Mouse (Mus musculus) T-cell, adult 2 months (primary cell): ENCODE measurements around the gene Slc44a2.
"Not testable (repeated sequence)": the region's sequence is repeated elsewhere in the genome, so short reads cannot be mapped to it uniquely, and the experiment has no call there.

ENCODE experiments used
- DNase-seq: peaks from one replicate; pipeline ENCODE4 v3.0.0; 2022; ENCODE audit warnings: low spot score

Slc44a2 gene

GRCm38 (mm10) chr9:21305065-21305464 is 15.4 kb upstream of the Slc44a2 start:
- DNase-seq = no peak

DNA sequence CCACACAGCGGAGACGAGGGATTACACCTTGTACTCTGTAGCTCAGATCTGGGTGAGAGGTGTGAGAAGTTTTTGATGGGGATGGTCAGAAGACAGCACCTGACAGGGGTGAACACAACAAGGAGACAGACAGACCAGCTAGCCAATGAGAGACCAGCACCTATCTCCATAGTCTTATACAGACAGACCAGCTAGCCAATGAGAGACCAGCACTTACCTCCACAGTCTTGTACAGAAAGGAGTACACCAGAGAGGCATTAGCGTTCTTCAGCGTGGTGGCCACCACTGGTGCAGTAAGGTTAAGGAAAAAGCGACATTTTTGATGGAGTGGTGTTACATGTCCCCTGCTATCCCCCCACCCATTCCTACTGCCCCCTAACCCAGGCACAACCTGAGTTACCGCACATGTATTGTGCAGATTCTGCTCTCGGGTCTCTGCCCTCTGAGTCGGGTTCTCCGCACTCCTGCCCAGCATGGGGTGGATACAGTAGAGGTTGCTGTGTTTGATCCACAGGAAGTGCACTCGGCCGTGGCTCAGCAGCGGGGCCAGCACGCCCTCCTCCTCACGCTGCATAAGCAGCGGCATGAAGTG is 11.3 kb upstream of the Slc44a2 start:
- DNase-seq = peak; percentile 49

DNA sequence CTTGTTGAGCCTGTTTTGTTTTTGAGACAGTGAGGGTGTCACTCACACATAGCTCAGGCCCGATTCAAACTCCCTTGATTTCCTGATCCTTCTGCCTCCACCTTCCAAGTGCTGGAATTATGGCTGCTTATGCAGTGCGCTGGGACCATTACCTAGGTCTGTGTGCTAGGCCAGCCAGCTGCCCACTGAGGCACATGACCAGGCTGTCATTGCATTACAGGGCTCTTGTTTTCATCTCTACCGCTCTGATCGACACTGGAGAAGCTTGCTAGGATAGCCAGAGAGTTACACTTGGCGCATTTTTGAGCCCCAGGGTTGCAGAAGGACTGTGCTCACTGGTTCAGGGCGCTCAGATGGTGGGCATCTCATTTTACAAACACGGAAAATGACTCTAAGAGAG is 8.8 kb upstream of the Slc44a2 start:
- no peak for DNase-seq

DNA sequence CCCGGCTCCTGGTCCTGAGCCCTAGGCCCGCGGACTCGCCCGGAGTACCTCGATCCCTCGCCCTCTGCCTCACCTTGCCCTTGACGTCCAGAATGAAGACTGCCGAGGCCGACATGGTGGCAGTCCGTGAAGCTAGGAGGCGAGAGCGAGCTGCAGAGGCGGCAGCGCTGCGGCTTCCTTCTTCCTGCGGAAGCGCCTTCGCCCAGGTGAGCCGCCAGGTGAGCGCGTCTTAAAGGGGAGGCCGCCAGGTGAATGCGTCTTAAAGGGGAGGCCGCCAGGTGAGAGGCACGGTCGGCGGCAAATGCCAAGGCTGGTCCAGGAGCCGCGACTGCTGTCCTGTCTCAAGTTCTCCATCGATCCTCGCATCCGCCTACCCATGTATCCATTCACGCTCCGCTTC is 8.4 kb upstream of the Slc44a2 start, which contains the start of gene Ap1m2:
Ap1m2 (minus strand) TSS at position 204 of the 400 bp plus-strand sequence.
- no peak for DNase-seq

- DNase-seq = peak; percentile 76
These were observed 7.1 kb upstream of the Slc44a2 start for GRCm38 (mm10) chr9:21313394-21313793.

- DNase-seq = no peak
These were observed 5.9 kb upstream of the Slc44a2 start for GRCm38 (mm10) chr9:21314367-21315140.

DNA sequence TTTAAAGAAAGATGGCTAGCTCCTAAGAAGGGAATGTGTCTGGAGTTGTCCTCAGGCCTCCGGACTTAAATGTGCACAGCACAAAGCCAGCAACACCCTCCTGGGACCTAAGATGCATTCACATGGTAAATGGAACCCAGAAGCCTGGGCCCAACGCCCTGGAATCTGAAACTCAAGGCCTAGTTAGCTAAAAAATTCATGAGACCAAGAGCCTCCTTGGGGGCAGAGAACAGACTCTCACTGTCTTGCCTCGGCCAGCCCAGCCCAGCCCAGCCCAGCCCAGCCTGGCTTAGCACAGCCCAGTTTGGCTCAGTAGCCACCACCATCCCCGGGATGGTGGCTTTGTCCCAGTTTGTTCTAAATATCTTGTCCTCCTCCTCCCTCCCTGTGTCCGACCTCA is 5.1 kb upstream of the Slc44a2 start:
- DNase-seq = no peak

- DNase-seq = peak; percentile 61
These were observed 3.8 kb upstream of the Slc44a2 start for GRCm38 (mm10) chr9:21316696-21317095.

GRCm38 (mm10) chr9:21318792-21319191 is 1.7 kb upstream of the Slc44a2 start:
- DNase-seq = no peak

GRCm38 (mm10) chr9:21319503-21319902 is 995 bp upstream of the Slc44a2 start:
- no peak for DNase-seq

- DNase-seq = no peak
These were observed 249 bp upstream of the Slc44a2 start for GRCm38 (mm10) chr9:21320280-21320618.

DNA sequence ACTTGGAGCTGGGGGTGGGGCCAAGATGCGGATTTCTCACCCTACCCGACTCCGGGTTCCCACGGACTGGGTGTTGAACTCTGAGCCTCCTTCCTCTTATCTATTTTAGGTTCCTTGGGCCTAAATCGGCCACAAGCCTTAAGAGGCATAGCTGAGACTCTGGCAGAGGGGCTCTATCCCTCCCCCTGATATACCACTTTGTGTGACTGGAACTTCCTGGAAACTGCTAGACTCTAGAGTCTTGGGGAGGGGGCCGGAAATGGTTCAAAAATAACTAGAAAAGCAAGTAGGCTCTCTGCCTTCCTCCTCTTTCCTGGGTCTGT is 976 bp downstream of the Slc44a2 start:
- DNase-seq = peak; percentile 56

DNA sequence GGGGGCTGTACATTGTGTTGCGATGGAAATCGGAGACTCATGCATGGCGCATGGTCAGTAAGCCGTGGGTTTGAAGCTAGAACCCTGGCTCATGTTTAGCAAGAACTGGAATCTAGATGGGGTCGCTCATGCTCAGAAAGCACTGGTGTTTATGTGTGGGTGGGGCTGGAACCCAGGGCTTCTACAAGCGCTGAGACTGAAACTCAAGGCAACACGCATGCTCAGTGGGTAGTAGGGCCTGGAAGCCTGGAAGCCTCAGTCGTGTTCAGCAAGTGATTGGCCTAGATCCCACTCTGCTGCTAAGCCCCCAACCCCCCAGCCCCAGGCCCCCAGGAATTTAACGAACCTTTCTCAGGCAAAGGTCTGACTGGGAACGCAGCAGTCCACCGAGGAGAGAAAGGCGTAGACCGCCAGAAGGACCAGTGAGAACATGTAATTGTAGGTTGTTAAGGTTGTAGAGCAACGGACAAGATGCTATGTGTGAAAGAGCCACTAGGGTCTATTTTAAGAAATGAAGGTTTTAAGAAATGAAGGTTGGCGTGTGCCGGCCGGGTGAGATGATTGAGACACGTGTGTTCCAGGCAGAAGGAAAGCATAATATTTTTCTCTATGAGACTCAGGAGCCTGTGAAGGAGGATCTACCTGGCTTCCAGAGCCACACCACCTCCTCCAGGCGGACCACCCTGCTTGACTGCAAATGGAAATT is 1.9 kb downstream of the Slc44a2 start:
- DNase-seq = peak; percentile 44

DNA sequence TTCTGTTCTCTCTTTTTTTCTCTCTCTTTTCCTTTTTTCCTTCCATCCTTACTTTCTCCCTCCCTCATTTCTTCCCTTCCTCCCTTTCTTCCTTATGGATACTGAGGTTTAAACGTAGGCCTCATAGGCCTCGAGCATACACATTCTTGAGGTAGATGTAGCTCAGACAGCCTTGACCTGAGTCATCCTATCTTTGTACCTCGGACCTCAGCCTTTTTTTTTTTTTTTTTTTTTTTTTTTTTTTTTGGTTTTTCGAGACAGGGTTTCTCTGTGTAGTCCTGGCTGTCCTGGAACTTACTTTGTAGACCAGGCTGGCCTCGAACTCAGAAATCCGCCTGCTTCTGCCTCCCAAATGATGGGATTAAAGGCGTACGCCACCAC is 2.4 kb downstream of the Slc44a2 start:
- DNase-seq = not testable (repeated sequence)

DNA sequence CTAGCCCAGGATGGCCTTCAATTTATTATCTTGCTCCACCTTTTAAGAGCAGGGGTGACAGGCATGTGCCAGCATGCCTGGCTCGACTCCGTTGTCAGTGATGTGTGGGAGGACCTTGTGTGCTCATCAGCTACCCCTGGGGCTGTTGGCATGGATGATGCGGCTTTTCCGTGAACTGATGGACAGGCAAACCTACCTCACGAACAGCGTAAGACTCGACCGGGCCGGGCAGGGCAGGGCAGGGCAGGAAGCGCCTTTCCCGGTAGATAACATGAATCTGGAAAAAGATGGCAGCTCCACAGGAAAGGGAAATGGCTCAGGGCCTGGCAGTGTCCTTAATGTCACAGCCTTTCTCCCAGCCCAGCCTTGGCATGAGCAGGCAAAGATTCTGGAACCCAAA is 3.8 kb downstream of the Slc44a2 start:
- no peak for DNase-seq

DNA sequence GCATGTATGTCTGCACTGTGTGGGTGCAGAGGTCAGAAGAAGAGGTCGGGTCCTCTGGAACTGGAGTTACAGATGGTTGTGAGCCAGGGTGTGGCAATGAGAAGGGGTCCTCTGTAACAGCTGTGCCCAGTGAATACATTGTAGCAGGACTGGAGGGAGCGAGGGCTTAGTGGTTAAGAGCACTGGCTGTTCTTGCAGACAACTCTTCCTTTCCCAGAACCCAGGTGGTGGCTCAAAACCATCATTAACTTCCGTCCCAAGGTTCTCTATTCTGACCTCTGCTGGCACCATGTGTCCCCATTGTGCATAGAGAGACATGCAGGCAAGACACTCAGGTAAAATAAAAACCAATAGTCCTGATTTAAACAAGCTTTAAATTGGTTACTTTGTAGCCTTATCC is 7.1 kb downstream of the Slc44a2 start:
- no peak for DNase-seq

GRCm38 (mm10) chr9:21328041-21328440 is 7.5 kb downstream of the Slc44a2 start:
- peak; percentile 81 for DNase-seq

DNA sequence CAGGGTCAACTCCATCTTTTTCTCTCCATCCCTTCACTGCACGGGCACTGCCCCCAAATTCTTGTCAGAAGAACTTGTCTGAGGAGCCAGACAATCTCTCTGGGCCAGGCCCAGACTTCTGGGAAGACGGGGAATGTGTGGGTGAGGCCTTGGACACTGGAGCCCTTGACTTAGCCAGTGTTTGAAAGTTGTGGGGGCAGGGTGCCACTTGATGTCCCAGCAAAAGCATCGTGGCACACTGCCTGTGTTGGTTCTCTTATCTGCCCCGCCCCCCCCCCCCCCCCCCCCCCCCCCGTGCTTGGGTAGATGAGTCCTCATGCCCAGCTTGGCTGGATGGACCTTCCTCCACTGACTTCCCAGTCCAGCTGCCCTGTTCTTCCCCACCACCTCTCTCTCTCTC is 8.5 kb downstream of the Slc44a2 start:
- DNase-seq = no peak

DNA sequence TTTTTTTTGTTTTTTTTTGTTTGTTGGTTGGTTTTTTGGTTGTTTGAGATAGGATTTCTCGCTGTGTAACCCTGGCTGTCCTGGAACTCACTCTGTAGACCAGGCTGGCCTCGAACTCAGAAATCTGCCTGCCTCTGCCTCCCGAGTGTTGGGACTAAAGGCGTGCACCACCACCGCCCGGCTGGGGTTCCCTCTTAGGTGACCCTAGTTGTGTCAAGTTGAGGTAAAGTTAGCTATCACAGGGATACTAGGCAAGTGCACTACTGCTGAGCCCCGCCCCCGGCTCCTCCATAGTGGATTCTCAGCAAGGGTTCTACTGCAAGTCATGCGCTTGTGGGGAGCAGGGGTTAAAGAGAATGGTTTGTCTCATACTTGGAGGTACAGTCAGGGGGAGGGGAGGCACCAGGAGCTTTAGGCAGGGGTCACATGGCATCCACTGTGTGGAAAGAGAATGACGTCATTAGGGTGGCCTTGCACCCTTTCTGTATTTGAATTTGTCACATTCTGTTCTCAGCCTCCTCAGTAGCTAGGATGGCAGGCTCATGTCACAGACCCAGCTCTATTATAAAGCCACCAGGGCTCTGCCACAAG is 9.3 kb downstream of the Slc44a2 start:
- no peak for DNase-seq

DNA sequence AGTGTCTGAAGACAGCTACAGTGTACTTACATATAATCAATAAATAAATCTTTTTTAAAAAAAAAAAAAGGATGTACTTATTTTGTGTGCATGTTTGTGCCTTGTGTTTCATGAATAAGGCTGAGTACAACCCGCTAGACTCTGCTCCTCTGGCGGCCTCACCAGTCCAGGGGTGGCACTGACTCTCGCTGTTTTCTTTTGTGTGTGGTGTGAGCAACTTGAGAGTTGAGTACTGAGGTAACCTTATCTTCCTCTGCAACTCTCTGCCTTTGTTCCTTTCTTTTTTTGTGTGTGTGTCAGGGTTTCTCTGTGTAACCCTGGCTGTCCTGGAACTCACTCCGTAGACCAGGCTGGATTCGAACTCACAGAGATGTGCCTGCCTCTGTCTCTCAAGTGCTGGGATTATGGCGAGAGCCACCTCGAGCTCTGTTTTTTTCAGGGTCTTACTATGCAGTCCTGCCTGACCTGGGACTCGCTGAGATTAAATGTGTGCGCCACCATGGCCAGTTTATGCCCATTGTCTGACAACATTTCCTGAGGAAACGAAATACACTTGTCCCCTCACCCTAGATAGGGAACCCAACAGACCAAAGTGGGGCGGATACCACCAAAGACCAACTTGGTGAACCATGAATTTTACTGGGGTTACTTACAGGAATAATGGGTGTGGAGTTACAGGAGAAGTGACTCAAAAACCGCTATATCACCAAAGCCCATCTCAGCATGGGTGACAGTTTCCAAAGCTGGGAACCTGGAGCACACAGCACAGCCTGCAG is 11.1 kb downstream of the Slc44a2 start:
- DNase-seq = no peak

DNA sequence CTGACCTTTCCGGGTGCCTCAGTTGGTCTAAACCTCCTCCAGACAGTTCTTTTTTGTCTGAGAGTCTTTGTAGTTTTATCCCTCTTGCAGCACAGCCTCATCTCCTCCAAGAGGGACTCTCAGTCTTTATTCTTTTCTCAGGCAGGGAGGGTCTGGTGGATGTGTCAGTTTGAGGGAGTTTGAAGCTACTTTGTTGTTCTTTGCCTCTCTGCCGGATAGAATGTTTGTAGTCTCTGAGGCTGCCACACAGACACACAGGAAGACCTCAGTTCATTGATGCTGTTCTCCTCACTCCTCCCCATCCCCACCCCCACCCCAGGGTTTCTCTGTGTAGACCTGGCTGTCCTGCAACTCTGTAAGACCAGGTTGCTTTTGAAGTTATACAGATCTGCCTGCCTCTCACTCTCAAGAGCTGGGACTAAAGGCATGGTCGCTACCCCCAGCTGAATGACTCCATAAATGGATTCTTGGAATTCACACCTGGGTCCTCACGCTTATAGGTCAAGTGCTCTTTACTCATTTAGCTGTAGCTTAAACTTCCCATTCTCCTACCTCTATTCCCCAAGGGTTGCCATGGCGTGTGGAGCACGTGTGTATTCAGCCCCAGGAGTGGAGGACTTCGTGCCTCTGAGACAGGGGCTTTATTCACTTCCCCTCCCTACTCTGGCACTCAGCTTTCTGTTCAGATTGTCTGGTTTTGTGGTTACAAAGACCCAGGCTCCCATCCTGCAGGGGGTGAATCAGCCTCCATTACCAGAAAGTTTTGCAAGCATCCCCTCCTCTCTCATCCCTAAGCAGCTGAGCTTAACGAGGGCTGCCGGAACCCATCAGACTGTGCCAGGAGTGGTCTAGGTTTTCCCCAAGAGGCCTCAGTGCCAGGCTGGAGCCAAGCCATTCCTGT is 11.9 kb downstream of the Slc44a2 start:
- DNase-seq = peak; percentile 56
